Comparison of ENCODE assay signal across 8 mouse cellular contexts in the genomic region with DNA sequence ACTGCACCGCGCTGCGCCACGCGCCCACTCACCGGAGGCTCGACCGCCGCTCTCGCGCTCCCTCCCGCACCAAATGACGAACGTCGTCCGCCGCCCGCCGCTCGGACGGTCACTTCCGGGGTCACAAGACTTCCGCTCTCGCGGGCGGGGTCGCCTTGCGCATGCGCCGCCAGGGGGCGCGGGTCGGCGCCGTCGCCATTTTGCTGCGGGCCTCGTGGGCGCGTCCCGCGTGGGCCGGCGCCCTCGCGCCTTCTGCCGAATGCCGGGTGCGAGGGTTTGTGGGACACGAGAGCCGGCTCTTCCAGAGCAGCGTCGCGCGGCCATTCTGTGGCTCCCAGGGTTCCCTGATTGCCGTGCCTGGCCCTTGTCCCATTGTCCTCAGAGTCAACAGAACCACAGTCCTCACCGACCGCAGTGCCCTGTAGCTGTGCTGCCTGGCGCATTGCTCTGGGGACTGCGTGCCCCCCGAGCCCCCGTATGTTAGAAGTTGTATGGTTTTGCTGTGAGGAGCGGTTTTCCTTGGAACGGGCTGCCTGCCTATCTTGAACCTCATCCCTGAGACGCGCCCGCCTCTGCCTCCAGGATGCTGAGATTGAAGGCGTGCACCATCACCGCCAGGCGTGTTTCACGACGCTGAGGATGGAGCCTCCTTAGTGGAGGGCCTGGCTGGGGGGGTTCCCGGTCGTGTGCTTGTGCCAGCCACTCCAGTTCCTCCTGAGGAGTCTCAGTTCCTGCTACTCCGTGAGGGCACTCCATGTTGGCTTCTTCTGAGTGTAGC. TPM values are rescaled to one million over a fixed set of nuclear protein-coding genes. Genes with fewer than 3 reads are reported as not detected.
DNase-seq lines count a peak whose midpoint lies in the region; ATAC-seq and TF ChIP-seq lines count a peak whose summit lies in the region.

A gene (minus strand): TSS at position 135 of the 778 bp plus-strand sequence.

- WGBS in hindbrain, embryonic 16.5 days = 7% methylated on average over 63 of the region's 75 CpGs

- peaks cover 21% of the 10 kb centered on the region for H3K4me1 ChIP-seq in hindbrain, embryonic 16.5 days (ENCODE audit: control insufficient read depth, insufficient read depth, low read depth, low read length)

- peaks cover 42% of the 10 kb centered on the region for H3K36me3 ChIP-seq in hindbrain, embryonic 16.5 days (ENCODE audit: control insufficient read depth, insufficient read depth, low read length)

- H3K4me3 ChIP-seq in gastrocnemius, adult 2 months = peak within 1 kb of the TSS; percentile 89
- peak within 1 kb of the TSS; percentile 89 for H3K4me3 ChIP-seq in hindbrain, embryonic 16.5 days (ENCODE audit: low read length)

- H3K4me2 ChIP-seq in hindbrain, embryonic 16.5 days (ENCODE audit: low read length) = peak within 1 kb of the TSS; percentile 99

- peak within 1 kb of the TSS; percentile 97 for H3K9ac ChIP-seq in hindbrain, embryonic 16.5 days (ENCODE audit: low read depth, low read length)

- H3K9me3 ChIP-seq in hindbrain, embryonic 16.5 days (ENCODE audit: control insufficient read depth, low read length) = 0 out of 2 replicates have a peak, but pooled peaks cover 3% of the 10 kb centered on the region

- ATAC-seq in hindbrain, embryonic 16.5 days = peak; percentile 76

- DNase-seq in T-cell, adult 2 months (ENCODE audit: low spot score) = peak; percentile 86
- DNase-seq in cerebellum, postnatal 4 days (ENCODE audit: low spot score in 2 of 2) = peak; percentile 75 to 93
- DNase-seq in gastrocnemius, adult 2 months = peak; percentile 95
- peak; percentile 84 to 94 for DNase-seq in left cerebral cortex, adult 18-20 months (ENCODE audit: low spot score in 2 of 2)
- DNase-seq in lung, postnatal 4 days = peak; percentile 93
- peak; percentile 84 for DNase-seq in retina, postnatal 7 days (ENCODE audit: low read depth, low spot score)
- DNase-seq in urinary bladder, adult 18-20 months (ENCODE audit: low spot score in 2 of 2) = peak; percentile 76 to 82

- peak; percentile 64 for TF ChIP-seq CTCF in gastrocnemius, adult 2 months (IDR thresholded peaks at IDR 0.05)

- H3K27me3 ChIP-seq in hindbrain, embryonic 16.5 days (replicated peaks; ENCODE audit: control insufficient read depth, insufficient read depth, low read length) = no peaks in the 10 kb centered on the region

- intact Hi-C loops in gastrocnemius, adult 2 months (cut with DNase I) = loop anchor here (1.0 kb wide), 1 partner anchor 16 kb away; no protein-coding TSS in a partner anchor

- peak within 1 kb of the TSS; percentile 99 for H3K27ac ChIP-seq in gastrocnemius, adult 2 months
- H3K27ac ChIP-seq in hindbrain, embryonic 16.5 days (ENCODE audit: low read depth, low read length) = peak within 1 kb of the TSS; percentile 97

RNA-seq across cellular contexts. Expression of the gene that starts here (rescaled TPM):
- total RNA-seq in gastrocnemius, adult 2 months (2021) = 10 to 100 TPM; 72.1 to 89.6 TPM
- polyA plus RNA-seq in hindbrain, embryonic 16.5 days (2015; fragmentation: Nextera tagmentation; extraction: Ambion mirVana) = 501 and 544 TPM in 2 replicates
- total RNA-seq in left cerebral cortex, adult 18-20 months (2021) = 100 to 1,000 TPM; 310 to 324 TPM

Comparison
In these comparisons a context has a peak if more than half of its experiments do, and no peak if none do; other contexts are left out.
1. Peak in every context shown above with its lines: DNase-seq, ATAC-seq, H3K4me3 ChIP-seq and H3K27ac ChIP-seq.